Mouse (Mus musculus) intestine, embryonic 14.5 days (tissue): ENCODE results near the gene Pnkd. TPM values are rescaled to one million over a fixed set of nuclear protein-coding genes. Genes with fewer than 3 reads are reported as not detected.
"Not testable (repeated sequence)": the region's sequence is repeated elsewhere in the genome, so short reads cannot be mapped to it uniquely, and the experiment has no call there.

Source experiments
- ATAC-seq: fragments of 200-750 bp; cut with Nextera tagmentation; replicated peaks from 2 replicates; pipeline ENCODE4 v1.8.0; 2017; ENCODE audit warnings: low read depth, moderate number of reproducible peaks, moderate TSS enrichment, moderate library complexity; ENCODE audit not compliant: low FRiP score, low TSS enrichment
- DNase-seq: peaks from one replicate; pipeline ENCODE4 v3.0.0-alpha.2; 2018; ENCODE audit warnings: low spot score
- H3K27ac ChIP-seq: fragments of 300-500 bp; sonication (generic); 2 replicates; pipeline ENCODE4 v1.5.1; 2014; ENCODE audit warnings: low read depth, mild to moderate bottlenecking, control low read depth
- H3K27me3 ChIP-seq: fragments of 300-500 bp; sonication (generic); replicated peaks from 2 replicates; pipeline ENCODE4 v1.6.1; 2014; ENCODE audit warnings: low read length, control low read depth; ENCODE audit not compliant: control insufficient read depth, insufficient read depth
- H3K36me3 ChIP-seq: fragments of 300-500 bp; sonication (generic); 2 replicates; pipeline ENCODE4 v1.6.1; 2014; ENCODE audit warnings: low read length, control low read depth; ENCODE audit not compliant: control insufficient read depth, insufficient read depth
- H3K4me1 ChIP-seq: fragments of 300-500 bp; sonication (generic); replicated peaks from 2 replicates; pipeline ENCODE4 v1.6.1; 2014; ENCODE audit warnings: low read length, control low read depth, mixed read lengths; ENCODE audit not compliant: control insufficient read depth, insufficient read depth
- H3K4me2 ChIP-seq: fragments of 300-500 bp; sonication (generic); 2 replicates; pipeline ENCODE4 v1.6.1; 2014; ENCODE audit warnings: low read length
- H3K4me3 ChIP-seq: fragments of 300-500 bp; sonication (generic); 2 replicates; pipeline ENCODE4 v1.5.1; 2014; ENCODE audit warnings: low read depth, low read length, control low read depth, mixed read lengths
- H3K9ac ChIP-seq: fragments of 300-500 bp; sonication (generic); 2 replicates; pipeline ENCODE4 v1.6.1; 2014; ENCODE audit warnings: mild to moderate bottlenecking, low read length
- H3K9me3 ChIP-seq: fragments of 300-500 bp; sonication (generic); 2 replicates; pipeline ENCODE4 v1.6.1; 2016; ENCODE audit warnings: low read length, control low read depth; ENCODE audit not compliant: control insufficient read depth
- WGBS: fragments of 180-500 bp; shearing (Covaris S2); extraction: QIAGEN DNeasy Blood & Tissue Kit; methylation state at CpG from one replicate; pipeline ENCODE4 v1.1.7; 2014; 5-methylcytosine and 5-hydroxymethylcytosine counted together
- polyA plus RNA-seq: library from polyadenylated mRNA; unstranded; fragments of >200 nt; fragmentation: Nextera tagmentation; extraction: Ambion mirVana; gene quantifications from 2 replicates; pipeline ENCODE4 v1.2.1, GENCODE M21; 2014

The Pnkd gene
- polyA plus RNA-seq, 1 experiment from 2014 or later: 142 TPM

DNA sequence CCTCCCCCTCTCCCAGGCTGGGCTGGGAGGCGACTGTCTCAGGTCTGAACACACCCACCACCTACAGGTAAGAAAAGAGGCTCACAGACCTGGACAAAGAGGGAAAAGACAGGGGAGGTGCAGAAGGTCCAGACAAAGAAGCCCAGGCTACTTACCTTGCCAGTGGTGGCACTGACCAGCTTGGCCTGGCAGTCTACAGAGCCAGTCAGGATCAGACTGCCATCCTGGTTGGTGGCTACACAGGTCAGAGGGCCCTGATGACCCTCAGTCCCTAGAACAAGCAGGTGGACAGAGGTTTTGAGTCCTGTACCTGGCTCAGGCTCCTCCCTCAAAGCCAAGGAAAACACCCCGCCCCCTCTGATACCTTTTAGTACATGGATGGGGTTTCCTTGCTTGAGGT is 3.4 kb upstream of the Pnkd start:
- Histone ChIP-seq H3K36me3 (peaks cover 44% of the 10 kb centered on the region), H3K9ac (no peak overlapping the region), H3K4me1 (peaks cover 45% of the 10 kb centered on the region), H3K27ac (no peak overlapping the region), H3K27me3 (no peaks in the 10 kb centered on the region), H3K4me2 (no peak overlapping the region), H3K4me3 (no peak overlapping the region), H3K9me3 (no peaks in the 10 kb centered on the region)
- DNase-seq (no peak), ATAC-seq (no peak)
- WGBS: 83% methylated on average over 2 of the region's 2 CpGs

DNA sequence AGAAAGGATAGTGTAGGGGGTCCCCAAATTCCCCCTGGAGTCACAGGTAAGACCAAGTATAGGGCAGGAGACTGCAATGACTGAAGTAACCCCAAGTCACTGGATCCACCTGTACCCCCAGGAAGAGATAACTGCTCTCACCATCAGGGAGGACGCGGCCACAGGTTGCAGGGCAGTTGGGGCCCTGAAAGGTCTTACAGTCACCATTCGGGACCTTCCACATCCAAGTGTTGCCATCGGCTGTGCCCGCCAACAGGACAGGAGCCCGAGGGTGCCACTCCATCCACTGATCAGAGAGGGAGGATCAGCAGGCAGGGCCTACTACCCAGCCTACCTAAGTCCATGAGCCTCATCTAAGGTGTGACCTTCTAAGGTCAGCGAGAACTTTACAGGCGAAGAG is 2.8 kb upstream of the Pnkd start:
- H3K9me3 ChIP-seq: no peaks in the 10 kb centered on the region
- H3K4me1 ChIP-seq: peaks cover 44% of the 10 kb centered on the region
- H3K9ac ChIP-seq: no peak overlapping the region
- H3K27me3 ChIP-seq: no peaks in the 10 kb centered on the region
- DNase-seq (no peak), ATAC-seq (no peak)
- no peak overlapping the region for H3K27ac ChIP-seq
- WGBS: 95% methylated on average over 8 of the region's 8 CpGs
- H3K4me3 ChIP-seq: no peak overlapping the region
- peaks cover 49% of the 10 kb centered on the region for H3K36me3 ChIP-seq
- H3K4me2 ChIP-seq: no peak overlapping the region

DNA sequence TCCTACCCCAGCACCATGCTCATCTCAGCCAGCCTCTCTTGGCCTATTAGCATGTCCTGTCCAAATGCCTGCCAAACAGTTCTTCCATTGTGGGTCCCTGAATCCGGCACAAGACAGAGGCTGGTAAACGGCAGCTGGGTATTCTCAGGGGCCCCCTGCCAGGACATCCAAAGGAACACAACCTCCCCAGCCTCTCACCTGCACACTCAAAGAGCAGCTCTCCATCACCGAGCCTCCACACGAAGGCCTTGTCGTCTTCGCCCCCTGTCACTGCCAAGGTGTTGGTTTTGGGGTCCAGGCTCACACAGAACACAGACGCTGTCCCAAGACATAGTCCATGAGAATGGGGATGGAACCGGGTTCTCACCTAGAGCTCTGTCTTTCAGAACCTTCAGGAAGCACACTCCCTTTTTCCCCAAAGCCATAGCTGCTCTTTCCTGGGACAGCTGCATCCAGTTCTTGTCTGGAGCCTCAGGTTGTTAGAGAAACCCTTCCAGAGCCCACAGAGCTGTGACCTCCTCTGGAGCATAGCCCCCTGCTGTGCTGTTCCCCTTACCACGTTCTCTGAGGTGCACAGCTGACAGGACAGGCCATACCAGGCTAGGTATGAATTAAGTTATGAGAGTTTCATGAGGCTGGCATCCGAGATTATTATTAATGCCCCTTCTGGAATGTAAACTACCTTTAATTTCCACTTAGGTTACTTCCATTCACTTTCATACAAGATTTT is 1.7 kb upstream of the Pnkd start:
- ATAC-seq (no peak), DNase-seq (no peak)
- Histone ChIP-seq H3K9ac (no peak overlapping the region), H3K9me3 (no peaks in the 10 kb centered on the region), H3K4me1 (peaks cover 32% of the 10 kb centered on the region), H3K27ac (no peak overlapping the region), H3K4me2 (peak overlapping the region; percentile 93), H3K36me3 (peaks cover 53% of the 10 kb centered on the region), H3K4me3 (0 out of 2 replicates have a peak overlapping the region, but pooled peaks have one; percentile 70), H3K27me3 (no peaks in the 10 kb centered on the region)
- 82% methylated on average over 10 of the region's 10 CpGs for WGBS

DNA sequence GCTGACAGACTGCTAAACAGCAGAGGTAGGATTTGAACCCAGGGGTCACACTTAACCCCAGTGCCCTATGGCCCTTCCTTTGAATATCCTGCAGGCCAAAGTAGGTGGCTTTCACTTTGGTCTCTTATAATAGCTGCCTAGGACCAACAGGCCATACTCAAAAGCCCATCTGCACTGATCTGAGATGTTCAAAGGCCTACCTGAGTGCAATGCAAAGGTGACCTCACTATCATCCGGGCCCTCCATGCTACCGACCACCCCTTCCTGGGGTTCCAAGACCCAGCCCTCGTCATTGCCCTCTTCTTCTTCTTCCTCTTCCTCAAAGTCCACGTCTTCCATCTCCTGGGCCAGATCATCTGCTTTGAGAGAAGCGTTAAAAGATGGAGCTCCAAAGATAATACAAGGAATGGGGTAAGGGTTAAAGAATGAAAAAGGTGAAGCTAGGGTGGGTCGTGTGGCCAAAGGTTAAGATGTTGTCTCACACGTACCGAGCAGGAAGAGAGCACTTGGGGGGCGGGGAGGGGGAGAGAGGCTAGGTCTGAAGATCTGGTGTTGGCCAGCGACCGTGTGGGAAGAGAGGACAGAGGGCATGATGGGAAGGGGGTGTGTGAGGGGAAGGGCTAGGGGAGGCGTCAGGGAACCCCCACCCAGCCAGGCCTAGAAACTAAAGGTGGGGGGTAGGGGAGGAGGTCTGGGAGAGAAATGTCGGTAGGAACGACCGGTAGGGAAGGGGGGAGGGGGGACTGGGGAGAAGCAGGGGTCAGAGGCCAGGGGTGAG is 855 bp upstream of the Pnkd start:
- peaks cover 59% of the 10 kb centered on the region for H3K36me3 ChIP-seq
- ATAC-seq (peak; percentile 50), DNase-seq (peak; percentile 66)
- 11% methylated on average over 15 of the region's 15 CpGs for WGBS
- peak overlapping the region; percentile 70 for H3K4me3 ChIP-seq
- peak overlapping the region; percentile 72 for H3K9ac ChIP-seq
- H3K27me3 ChIP-seq: no peaks in the 10 kb centered on the region
- peak overlapping the region; percentile 93 for H3K4me2 ChIP-seq
- H3K27ac ChIP-seq: peak overlapping the region; percentile 64; the same call in 1 of the 2 replicates
- peaks cover 32% of the 10 kb centered on the region for H3K4me1 ChIP-seq
- H3K9me3 ChIP-seq: no peaks in the 10 kb centered on the region

DNA sequence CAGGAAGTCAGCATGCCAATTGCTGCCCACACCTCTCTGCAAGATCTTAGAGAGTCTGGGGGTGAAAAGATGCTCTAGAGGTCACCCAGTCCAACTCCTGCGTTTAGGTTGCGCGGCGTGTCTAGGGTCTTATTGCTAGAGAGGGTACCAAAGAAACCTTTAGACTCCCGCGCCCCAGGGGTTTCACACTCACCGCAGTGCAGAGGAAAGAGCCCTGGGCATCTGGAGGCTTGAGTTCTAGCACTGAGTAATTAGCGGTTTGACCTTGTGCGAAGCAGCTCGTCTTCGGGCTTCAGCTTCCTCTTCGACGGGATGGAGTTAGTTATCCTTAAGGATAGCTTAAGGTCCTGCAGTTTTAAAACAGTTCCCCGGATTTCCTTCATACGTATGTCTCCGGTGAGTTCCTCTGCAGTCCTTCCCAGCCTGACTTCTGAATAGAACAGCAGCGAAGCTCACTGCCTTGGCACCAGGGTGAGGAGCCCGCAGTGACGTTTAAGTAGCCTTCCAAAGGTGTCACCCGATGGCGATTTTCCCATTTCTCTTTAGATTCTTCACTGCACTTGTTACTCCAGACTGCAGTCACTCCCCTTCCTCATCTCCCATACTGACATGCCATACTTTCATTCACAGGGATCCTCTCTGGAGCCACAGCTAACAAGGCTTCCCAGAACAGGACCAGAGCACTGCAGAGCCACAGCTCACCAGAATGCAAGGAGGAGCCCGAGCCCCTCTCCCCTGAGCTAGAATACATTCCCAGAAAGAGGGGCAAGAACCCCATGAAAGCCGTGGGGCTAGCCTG is 681 bp downstream of the Pnkd start:
- H3K27ac ChIP-seq: no peak overlapping the region
- peak overlapping the region; percentile 85 for H3K4me2 ChIP-seq
- WGBS: 4% methylated on average over 23 of the region's 23 CpGs
- peak; percentile 69 for DNase-seq
- H3K36me3 ChIP-seq: peaks cover 58% of the 10 kb centered on the region
- peaks cover 30% of the 10 kb centered on the region for H3K4me1 ChIP-seq
- H3K27me3 ChIP-seq: no peaks in the 10 kb centered on the region
- H3K9ac ChIP-seq: peak overlapping the region; percentile 40
- no peaks in the 10 kb centered on the region for H3K9me3 ChIP-seq
- no peak for ATAC-seq
- H3K4me3 ChIP-seq: peak overlapping the region; percentile 57

DNA sequence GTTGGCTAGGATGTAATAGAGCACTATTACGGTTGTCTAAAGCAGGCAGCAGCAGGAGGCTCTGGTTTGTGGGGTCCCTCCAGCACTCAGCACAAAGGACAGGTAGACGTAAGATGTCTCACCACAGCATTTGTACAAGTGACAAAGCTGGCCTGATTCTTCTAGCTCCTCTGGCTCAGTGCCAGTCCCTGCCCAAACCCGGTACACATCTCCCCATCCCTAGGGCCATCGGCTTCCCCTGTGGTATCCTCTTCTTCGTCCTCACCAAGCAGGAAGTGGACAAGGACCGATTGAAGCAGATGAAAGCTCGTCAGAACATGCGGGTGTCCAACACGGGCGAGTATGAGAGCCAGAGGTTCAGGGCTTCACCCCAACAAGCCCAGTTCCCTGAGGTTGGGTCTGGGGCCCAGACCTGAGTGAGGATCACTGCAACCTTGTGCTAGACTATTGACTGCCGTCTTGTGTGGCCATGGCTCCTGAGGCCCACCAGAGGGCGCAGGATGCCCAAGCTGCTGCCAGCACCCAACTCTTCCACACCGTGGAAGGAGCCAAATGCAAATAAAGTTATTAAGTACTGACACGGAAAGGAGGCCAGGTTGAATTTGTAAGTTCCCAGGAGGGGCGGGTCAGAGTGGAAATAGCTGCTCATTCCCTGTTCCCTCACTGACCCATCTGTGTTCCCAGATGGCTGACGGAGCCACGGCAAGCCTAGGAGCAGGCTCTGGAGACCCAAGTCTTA is 2.3 kb downstream of the Pnkd start:
- H3K9me3 ChIP-seq, H3K27me3 ChIP-seq, DNase-seq, H3K9ac ChIP-seq, H3K27ac ChIP-seq, ATAC-seq, H3K4me2 ChIP-seq, H3K4me3 ChIP-seq: not testable (repeated sequence)
- Histone ChIP-seq H3K4me1 (peaks cover 28% of the 10 kb centered on the region), H3K36me3 (peaks cover 57% of the 10 kb centered on the region)
- WGBS: 60% methylated on average over 15 of the region's 17 CpGs

DNA sequence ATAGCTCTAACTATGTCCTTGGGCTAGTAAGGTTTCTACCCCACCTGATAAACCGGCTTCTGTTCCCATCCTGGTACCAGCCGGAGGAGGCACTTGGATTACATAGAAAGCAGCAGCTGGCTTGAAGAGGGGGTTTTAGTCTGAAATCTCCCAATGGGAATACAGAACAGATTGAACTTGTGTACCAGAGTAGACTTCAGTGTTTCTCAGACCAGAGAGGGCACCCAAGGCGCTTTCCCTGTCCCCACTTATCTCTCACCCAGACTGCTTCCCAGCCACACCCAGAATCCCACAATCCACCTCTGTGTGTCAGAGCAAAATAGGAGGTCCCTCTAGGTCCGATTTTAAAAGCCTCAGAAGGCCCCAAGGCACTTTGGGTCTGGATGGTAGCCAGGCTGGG is 3.6 kb downstream of the Pnkd start:
- Histone ChIP-seq H3K36me3 (peaks cover 59% of the 10 kb centered on the region), H3K4me2 (no peak overlapping the region), H3K27me3 (no peaks in the 10 kb centered on the region), H3K4me3 (no peak overlapping the region), H3K9me3 (no peaks in the 10 kb centered on the region), H3K9ac (no peak overlapping the region), H3K4me1 (peaks cover 16% of the 10 kb centered on the region), H3K27ac (no peak overlapping the region)
- ATAC-seq (no peak), DNase-seq (no peak)
- 83% methylated on average over 4 of the region's 4 CpGs for whole genome bisulfite sequencing

DNA sequence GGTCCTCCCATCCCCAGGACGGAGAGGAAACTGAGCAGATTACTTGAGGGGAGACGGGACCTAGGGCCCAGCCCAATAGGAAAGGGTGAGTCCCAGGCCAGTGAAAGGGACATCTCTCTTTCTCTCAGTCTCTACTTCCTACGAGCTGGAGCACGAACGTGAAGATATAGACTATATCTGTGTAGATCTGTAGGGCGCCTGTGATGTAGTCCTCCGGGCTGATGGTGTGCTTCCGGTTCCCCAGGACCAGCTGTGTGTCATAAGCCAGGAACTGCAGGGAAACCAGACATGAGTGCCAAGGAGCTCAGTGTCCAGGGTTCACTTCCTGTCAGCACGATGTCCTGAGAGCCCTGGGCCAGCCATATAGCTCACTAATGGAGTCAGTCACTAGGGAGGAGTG is 4.5 kb downstream of the Pnkd start:
- WGBS: 72% methylated on average over 9 of the region's 9 CpGs
- H3K36me3 ChIP-seq: peaks cover 68% of the 10 kb centered on the region

More for the DNA sequence above, 4.5 kb downstream of the Pnkd start:
- no peaks in the 10 kb centered on the region for H3K9me3 ChIP-seq
- no peak overlapping the region for H3K9ac ChIP-seq
- H3K4me2 ChIP-seq: no peak overlapping the region
- H3K27me3 ChIP-seq: no peaks in the 10 kb centered on the region
- no peak overlapping the region for H3K4me3 ChIP-seq
- DNase-seq: no peak
- H3K4me1 ChIP-seq: peaks cover 19% of the 10 kb centered on the region
- no peak for ATAC-seq
- no peak overlapping the region for H3K27ac ChIP-seq
